Mouse (Mus musculus) C2C12 (cell line): ENCODE results near the gene Mepce.

Experiments
- CEBPB ChIP-seq: IDR thresholded peaks from one replicate; pipeline ENCODE4 v1.6.1; 2011; ENCODE audit warnings: low read depth, mild to moderate bottlenecking, control low read depth, moderate library complexity
- CTCF ChIP-seq: IDR thresholded peaks from one replicate; pipeline ENCODE4 v1.5.1; 2011; ENCODE audit not compliant: control insufficient read depth, insufficient read depth, insufficient read length
- MAX ChIP-seq: IDR thresholded peaks from one replicate; pipeline ENCODE4 v1.6.1; 2011; ENCODE audit warnings: mild to moderate bottlenecking, control low read depth
- MYOD1 ChIP-seq: IDR thresholded peaks from one replicate; pipeline ENCODE4 v1.6.1; 2011; ENCODE audit warnings: low read depth; ENCODE audit not compliant: control insufficient read depth, insufficient read length
- MYOG ChIP-seq: IDR thresholded peaks from one replicate; pipeline ENCODE4 v1.6.1; 2011; ENCODE audit not compliant: control insufficient read depth, insufficient read length; ENCODE audit errors: extremely low read depth
- USF1 ChIP-seq: IDR thresholded peaks from one replicate; pipeline ENCODE4 v1.6.1; 2011; ENCODE audit warnings: low read depth, mild to moderate bottlenecking, control low read depth, moderate library complexity

GRCm38 (mm10) chr5:137833500-137833899 lies 46.0 kb upstream of the Mepce start:
- TF ChIP-seq CTCF (no peak), MAX (no peak), CEBPB (no peak), MYOG (no peak), USF1 (no peak), MYOD1 (no peak)
